Mouse (Mus musculus) kidney, adult 9 months (tissue): ENCODE results near the gene Gm20538.
A peak's percentile ranks its signal among the peaks of the same experiment; 100 is the strongest.

Source experiments
- DNase-seq: peaks from one replicate; pipeline ENCODE4 v3.0.0; 2022

The Gm20538 gene

DNA sequence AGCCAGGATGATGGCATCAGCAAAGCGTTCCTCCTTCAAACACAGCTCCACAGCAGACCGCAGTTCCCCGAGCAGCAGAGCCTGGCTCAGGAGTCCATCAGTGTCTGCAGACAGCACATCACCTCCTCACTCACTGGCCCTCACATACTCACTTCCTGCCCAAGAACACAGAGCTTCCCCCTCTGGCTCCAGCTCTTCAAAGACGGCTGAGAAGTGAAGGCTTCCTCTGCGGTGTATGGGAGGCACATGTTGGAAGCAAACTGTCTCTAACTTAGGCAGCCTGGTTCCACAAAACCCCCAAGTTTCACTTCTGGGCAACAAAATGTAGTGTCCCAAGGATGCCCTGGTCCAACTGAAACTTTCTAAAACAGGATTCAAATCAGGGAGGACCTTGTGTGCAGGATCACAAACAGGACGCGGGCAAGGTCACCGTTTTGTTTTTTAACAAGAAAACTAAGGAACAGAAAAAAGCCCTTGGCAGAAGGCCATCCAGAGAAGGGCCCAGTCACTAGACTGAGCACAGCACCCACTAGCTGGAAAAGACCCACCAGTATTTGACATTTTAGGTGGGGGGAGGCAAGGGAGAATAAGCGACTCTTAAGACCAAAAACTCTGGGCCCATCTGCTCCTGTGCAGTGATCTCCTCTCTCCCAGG, 27.0 kb downstream of the Gm20538 start:
- no peak for DNase-seq

DNA sequence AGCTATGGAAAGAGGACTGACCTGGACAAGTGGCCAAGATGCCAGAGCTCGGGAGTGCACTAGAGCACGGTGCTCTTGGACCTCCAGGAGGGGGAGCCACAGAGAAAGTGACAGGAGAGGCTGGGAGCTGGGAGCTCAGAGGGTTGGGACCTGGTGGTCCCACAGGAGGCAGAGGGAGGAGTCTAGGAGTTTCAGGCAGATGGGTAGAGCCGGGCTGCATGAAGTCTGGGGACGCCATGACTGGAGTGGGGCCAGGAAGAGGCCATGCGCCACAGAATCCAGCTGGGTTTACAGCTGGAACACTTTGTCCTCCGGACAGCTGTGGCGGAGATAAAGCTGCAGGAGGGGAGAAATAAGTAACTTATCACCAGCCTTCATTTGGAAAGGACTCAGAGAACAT, 33.5 kb downstream of the Gm20538 start:
- DNase-seq: peak; percentile 74

DNA sequence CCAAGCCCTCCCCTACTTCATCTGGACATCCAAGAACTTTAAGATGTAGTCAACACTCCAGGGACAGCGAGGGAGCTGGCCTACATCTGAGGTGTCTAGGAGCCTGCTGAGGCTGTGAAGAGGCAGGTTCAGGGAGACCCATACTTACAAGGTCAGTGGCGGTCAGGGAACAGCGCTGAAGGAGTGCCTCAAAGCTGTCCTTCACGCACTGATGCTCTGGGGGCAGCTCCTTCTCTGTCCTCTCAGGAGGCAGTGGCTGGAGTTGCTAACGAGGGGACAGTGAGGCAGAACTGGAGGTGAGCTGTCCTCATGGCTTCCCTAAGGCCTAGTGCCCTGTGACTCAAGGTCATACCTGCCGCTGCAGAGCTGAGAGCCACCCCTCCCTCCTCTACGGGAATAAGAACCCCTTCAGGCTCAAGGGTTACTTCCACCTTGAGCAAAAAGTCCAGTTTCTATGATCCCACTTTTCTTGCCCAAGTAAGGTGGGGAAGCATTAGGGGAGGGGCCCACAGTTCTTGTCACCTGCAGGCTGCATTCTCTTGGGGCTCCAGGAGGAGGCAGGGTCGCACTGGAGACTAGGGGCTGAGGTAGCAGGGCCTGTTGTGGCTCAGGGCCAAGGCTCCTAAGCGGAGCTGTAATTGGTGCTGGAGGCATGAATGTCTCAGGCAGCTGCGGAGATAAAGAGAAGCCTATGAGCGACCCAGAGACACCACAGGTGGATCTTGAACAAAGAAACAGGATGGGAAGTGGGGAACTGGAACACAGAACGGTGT, 34.4 kb downstream of the Gm20538 start:
- DNase-seq: no peak

DNA sequence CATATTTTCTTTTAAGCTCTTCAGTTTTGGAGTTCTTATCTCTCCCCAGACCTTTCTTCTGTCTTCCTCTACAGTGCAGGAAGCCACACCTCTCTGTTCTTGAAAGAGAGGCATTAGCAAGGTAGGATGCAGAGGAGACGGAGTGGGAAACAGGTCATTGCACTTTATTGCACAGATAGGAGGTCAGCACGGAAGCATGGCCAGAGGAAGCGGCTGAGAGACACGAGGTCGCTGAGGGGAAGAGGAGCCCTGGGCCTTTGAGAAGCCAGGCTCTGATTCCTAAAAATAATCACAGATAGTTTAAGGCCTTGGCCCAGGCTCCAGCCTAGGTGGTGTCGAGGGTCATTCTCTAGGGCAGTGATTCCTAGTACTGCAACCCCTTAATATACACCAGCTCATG, 36.9 kb downstream of the Gm20538 start:
- no peak for DNase-seq

DNA sequence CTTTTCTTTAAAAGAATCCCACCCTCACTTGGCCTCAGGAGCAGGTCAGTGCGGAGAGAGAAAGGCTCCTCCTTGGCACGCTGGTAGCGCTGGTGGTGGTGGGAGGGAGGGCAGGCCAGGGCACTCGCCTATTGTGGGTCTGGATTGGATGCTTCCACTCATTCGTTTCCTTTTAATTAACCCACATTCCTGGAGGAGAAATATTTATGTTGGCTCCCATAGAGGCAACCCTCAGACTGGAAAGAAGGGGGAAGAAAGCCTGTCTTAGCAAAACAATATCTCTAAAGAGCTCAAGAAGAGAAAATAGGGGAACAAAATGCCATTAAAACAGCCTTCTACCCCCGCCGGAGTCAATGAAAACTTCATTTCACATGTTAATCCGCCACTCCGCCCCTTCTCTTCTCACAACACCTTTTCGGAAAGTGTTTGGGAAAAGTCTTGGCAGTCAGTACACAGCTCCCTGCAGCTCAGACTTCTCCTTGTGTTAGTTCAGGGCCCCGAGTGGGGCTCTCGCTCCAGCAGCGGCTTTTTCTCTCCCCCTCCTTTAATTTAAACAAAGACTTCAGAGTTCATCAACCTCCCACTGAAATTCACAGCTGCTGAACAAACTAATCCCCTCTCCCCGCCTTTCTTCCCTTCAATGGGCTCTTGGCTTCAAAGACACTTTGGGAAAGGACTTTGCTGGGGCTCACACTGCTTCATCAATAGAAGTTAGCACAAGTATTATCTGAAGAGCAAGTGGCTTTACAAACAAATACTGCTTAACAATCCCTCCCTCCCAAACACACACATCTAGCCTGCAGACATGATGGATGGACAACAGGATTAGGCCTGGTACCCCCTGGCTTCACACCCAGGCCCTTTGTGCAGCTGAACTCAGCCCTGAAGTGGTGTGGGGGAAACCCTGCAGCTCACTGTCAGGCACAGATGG, 37.8 kb downstream of the Gm20538 start:
- no peak for DNase-seq

DNA sequence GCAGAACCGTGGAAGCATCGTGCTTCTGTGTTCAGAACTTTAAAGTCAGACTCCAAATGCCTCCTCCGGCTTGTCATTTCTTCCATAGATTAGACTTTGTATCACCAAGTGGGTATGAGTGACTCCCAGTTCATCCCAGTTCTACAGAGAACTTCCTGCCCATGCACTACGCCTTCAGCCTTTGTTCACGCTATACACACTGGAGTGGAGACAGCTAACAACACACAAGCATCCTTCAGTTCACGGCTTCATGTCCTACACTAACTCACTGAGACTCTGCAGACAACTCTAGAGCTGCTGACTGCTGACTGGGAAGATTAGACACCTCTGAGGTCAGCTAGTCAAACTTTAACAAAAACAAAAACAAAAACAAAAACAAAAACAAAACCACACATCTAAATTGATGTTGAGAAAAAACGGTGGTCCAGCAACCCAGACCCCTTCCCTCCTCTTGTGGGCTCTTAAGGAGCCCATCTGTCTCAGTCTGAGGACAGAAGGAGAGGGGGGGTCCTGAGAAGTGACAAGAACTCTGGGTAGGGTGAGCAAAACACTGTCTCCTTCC, 38.6 kb downstream of the Gm20538 start:
- DNase-seq: no peak

DNA sequence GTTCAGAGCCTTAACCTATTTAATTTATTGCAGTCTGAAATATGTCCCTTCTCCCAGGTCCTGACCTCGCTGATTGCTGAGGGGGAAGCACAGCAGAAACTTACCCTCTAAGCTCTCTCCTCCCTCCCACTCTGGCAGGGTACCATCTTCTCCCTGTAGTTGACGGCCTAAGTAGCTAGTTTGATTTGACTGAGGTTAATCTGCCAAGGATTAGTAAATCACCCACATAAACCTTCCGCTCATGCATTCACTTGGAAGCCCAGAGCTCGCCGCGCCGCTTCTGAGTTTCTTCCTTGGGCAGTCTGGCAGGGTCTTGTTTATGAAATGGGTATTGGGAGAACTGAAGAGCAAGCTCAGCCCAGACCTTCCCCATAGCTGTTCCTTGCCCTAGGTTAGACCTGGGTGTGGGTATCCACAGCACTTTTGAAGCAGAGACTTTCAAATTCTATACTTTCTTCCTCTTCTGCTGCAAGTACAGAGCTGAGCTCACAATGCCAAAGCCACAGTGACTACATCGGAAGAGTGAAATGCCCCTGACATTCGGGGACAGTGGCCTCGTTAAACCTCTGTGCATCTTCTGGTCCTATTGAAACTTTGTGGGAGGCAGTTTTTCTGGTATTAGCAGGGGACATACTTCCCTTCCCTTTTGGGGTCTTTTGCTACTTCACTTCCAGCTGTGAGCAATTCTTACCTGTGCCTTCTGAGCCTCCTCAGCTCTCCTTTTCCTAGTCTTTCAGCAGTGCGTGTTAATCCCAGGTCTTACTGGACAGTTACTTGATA, 39.4 kb downstream of the Gm20538 start:
- no peak for DNase-seq

DNA sequence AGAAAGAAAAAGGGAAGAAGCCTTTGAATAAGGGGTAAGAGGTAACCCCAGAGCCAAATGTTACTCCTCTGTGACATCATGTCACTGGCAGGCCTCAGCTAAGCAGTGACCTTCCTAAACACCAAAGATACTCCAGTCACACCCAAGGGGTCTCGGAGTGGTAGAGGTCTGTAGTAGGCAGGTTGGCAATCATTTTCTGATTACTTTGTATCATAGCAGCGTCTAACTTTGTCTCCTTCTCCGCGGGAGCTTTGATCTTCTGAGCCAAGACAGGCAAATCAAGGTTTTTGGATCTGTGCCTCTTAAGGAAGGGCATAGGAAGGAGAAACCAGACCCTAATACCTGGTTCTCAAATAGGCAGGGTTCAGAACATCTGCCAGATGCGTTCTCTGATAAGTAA, 40.0 kb downstream of the Gm20538 start:
- DNase-seq: no peak

DNA sequence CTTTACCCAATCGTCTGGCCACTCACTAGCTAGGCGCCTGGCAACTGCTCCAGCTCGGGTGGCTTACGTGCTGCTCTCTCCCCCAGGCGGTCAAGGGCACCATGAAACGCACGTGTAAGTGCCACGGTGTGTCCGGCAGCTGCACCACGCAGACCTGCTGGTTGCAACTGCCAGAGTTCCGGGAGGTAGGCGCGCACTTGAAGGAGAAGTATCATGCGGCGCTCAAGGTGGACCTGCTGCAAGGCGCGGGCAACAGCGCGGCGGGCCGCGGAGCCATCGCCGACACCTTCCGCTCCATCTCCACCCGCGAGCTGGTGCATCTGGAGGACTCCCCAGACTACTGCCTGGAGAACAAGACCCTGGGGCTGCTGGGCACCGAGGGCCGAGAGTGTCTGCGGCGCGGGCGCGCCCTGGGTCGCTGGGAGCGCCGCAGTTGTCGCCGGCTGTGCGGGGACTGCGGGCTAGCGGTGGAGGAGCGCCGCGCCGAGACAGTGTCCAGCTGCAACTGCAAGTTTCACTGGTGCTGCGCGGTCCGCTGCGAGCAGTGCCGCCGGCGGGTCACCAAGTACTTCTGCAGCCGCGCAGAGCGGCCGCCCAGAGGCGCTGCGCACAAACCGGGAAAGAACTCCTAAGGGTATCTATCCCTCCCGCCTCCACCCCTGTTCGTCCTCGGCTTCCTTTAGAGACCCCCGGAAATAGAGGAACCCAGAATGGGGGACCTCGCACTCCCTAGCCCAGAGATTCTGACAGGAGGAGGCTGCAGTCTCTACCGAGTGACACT, 41.0 kb downstream of the Gm20538 start:
- peak; percentile 51 for DNase-seq

DNA sequence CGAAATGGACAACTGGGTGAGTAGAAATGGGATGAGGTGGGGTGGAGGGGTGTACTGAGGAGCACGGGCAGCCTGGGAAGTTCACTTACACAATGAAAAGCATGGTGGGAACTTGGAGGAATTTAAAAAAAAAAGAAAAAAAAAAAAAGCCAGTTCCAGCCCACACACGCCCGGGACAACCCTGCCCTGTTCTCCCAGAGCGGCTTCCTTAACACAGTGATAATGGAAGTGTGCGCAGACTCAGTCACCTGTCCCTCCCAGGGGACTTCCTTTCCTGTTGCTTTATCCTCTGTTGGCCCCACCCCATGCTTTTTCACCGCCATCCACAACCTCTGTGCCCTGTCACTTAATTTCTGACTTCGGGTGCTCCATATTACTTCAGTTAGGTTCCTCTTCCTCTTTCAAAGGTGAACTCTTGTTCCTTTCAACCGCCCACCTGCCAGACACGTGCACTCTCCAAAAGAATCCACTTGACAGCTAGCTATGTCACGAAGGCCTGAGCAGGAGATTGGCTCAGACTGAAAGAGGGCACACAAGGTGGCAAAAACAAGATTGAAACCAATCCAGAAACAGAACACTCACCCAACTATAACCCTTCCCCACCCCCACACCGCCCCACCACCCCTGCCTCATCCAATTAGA, 42.0 kb downstream of the Gm20538 start:
- no peak for DNase-seq

DNA sequence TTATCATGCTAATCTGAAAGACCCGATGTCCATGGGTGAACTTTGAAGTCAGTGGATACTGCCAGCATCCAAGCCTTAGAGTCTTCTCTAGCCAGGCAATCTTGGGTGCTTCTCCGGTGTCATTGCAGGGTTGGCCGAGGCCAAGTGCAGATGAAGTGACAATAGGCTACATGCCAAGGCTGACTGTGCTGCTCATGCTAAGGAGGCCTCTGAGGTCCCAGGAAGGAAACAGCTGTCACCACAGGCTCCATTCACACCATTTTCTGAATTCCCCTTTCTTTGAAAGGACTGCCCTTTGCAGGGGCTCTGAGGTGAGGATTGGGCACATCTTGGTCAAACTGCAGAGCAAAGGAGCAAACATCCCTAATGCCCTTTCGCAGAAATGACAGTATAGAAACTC, 49.9 kb downstream of the Gm20538 start:
- DNase-seq: no peak

DNA sequence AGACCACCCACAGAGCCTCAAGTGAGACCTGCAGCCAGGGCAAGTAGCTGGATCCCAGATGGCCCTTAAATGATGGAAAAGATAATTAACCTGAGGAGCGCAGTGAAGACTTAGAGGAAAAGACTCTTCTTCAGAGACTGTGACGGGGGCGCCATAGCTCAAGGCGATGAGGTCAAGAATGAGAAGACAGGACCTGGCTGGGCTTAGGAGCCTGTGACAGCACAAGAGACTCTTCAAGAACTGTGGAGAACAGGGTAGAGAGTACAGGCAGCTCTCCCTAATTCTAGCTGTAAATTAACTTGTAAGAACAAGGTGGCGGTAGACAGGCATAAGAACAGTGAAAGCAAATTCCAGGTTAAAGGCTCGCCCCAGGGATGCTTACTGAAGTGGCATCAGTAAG, 50.7 kb downstream of the Gm20538 start:
- DNase-seq: no peak

DNA sequence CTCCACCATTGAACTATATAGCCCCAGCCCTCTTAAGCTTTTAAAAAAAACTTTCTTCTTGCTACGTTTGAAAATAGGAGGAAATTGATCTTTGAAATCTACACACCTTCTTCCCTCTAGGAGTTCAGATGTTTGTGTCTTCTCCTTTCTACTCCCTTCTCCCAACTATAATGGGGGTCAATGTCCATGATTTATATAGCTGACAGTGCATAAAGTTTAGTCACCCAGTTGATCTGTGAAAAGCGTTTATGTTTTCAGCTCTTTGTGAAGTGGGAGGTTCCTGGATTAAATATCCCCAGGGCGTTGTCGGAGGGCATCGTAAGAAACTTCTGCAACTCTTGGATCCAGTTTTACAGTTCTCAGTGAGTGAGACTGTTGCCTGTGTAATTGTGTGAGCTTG, 52.4 kb downstream of the Gm20538 start:
- no peak for DNase-seq

DNA sequence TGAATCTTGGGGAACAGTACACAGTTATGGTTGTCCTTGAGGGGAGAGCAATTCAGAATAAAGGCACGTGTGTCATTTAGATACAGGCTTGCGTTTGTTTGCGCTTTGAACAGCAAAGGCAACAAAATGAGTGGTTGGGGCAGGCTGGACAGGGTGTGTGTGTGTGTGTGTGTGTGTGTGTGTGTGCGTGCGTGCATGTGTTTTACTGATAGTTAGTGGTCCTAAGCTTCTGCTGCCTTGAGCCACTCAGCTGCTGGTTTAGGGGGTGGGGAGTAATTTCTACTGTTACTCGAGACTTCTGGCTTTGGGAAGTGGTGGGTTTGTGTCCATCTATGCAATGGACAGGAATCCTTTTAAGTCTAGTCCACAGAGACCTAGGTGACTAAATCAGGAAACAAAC, 53.7 kb downstream of the Gm20538 start:
- no peak for DNase-seq

DNA sequence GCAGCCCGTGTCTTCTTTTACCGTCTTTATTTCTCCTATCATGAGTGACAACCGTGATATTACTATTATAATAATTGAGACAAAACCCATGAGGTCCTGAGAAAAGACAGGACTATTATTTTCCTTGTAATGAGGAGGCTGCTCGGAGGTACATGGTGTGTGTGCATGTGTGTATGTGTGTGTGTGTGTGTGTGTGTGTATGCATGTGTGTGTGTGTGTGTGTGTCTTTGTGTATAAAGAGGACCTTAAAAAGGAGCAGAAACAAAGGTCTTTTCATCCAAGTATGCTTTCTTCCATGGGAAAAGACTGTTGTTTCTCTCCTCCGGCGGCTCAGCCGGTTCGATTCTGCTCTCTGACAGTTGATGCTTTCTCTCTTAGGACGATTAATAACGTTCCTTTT, 55.7 kb downstream of the Gm20538 start:
- no peak for DNase-seq

DNA sequence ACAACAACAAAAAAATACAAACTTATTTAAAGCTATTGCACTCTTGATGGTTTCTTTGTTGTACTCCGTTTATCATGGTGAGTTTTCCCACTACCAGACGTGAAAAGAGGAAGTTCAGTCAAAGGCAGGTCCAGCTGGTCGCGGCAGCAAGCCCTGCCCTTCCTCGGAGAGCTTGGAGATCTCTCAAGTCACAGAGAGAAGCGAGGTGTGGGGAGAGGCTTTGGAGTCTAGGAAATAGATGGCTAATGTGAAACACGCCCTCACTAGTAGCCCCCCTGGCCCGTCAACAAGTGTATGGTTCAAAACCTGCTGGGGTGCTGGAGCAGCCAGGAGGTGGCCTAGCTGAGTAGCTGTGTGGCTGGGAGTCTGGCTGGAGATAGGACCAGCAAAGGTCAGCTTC, 56.1 kb downstream of the Gm20538 start:
- no peak for DNase-seq
